ENCODE assay signal across 8 mouse cellular contexts in genomic region chr10:111473511-111474371, GRCm38 (mm10). TPM values are rescaled to one million over a fixed set of nuclear protein-coding genes. Genes with fewer than 3 reads are reported as not detected.
A peak's percentile ranks its signal among the peaks of the same experiment; 100 is the strongest.
DNase-seq lines count a peak whose midpoint lies in the region; ATAC-seq and TF ChIP-seq lines count a peak whose summit lies in the region.

No protein-coding gene starts in this region.

- H3K27ac ChIP-seq in ES-E14 (ENCODE audit: insufficient read depth, low read depth, low read length, poor library complexity, severe bottlenecking): peak overlapping the region; percentile 84
- H3K27ac ChIP-seq in heart, embryonic 16.5 days (ENCODE audit: low read length): peak overlapping the region; percentile 88
- H3K27ac ChIP-seq in lung, postnatal 0 days (ENCODE audit: low read length): peak overlapping the region; percentile 88

- H3K9ac ChIP-seq in ES-E14 (ENCODE audit: insufficient read depth, low read depth, low read length, poor library complexity, severe bottlenecking): peak overlapping the region; percentile 99
- peak overlapping the region; percentile 95 for H3K9ac ChIP-seq in heart, embryonic 16.5 days (ENCODE audit: low read length)
- H3K9ac ChIP-seq in lung, postnatal 0 days (replicated peaks; ENCODE audit: low read depth): peak overlapping the region; percentile 87

- peak overlapping the region; percentile 98 to 100 for H3K4me3 ChIP-seq in ES-E14 (ENCODE audit: insufficient read depth in 1 of 2, low read depth in 1 of 2, low read length in 2 of 2, poor library complexity in 1 of 2, severe bottlenecking in 1 of 2)
- H3K4me3 ChIP-seq in heart, embryonic 16.5 days (ENCODE audit: low read length): peak overlapping the region; percentile 89
- peak overlapping the region; percentile 78 for H3K4me3 ChIP-seq in lung, postnatal 0 days (ENCODE audit: low read depth, low read length)

- WGBS in heart, embryonic 16.5 days: under 1% methylated on average over 46 of the region's 58 CpGs
- under 1% methylated on average over 36 of the region's 58 CpGs for WGBS in lung, postnatal 0 days

- peaks cover 2 to 6% of the 10 kb centered on the region in 2 experiments; a peak in 2 of 4 replicates for H3K4me1 ChIP-seq in ES-E14 (ENCODE audit: control insufficient read depth in 2 of 2, insufficient read depth in 2 of 2, low read length in 2 of 2, poor library complexity in 1 of 2)
- H3K4me1 ChIP-seq in heart, embryonic 16.5 days (ENCODE audit: control insufficient read depth, insufficient read depth, low read length): peaks cover 19% of the 10 kb centered on the region
- peaks cover 5% of the 10 kb centered on the region; the same call in 1 of the 2 replicates for H3K4me1 ChIP-seq in lung, postnatal 0 days (ENCODE audit: insufficient read depth, low read depth, low read length)

- H3K4me2 ChIP-seq in heart, embryonic 16.5 days (ENCODE audit: low read depth, low read length): peak overlapping the region; percentile 86
- peak overlapping the region; percentile 93 for H3K4me2 ChIP-seq in lung, postnatal 0 days (replicated peaks; ENCODE audit: low read depth, low read length)

- peaks cover 7% of the 10 kb centered on the region for H3K36me3 ChIP-seq in ES-E14 (ENCODE audit: control insufficient read depth, insufficient read depth, low read length, poor library complexity, severe bottlenecking)
- no peaks in the 10 kb centered on the region for H3K36me3 ChIP-seq in heart, embryonic 16.5 days (ENCODE audit: control insufficient read depth, insufficient read depth)
- H3K36me3 ChIP-seq in lung, postnatal 0 days (ENCODE audit: insufficient read depth, low read length): no peaks in the 10 kb centered on the region

- H3K9me3 ChIP-seq in ES-E14 (ENCODE audit: control insufficient read depth, insufficient read depth, low read depth, low read length): no peaks in the 10 kb centered on the region
- H3K9me3 ChIP-seq in heart, embryonic 16.5 days (replicated peaks; ENCODE audit: control insufficient read depth, low read length): no peaks in the 10 kb centered on the region
- H3K9me3 ChIP-seq in lung, postnatal 0 days (ENCODE audit: low read length): no peaks in the 10 kb centered on the region

- H3K27me3 ChIP-seq in heart, embryonic 16.5 days (ENCODE audit: control insufficient read depth, insufficient read depth, low read length): no peaks in the 10 kb centered on the region
- H3K27me3 ChIP-seq in lung, postnatal 0 days (replicated peaks; ENCODE audit: insufficient read depth, low read length): no peaks in the 10 kb centered on the region

- in situ Hi-C loops in ES-E14 (cut with MboI; ENCODE audit: low sequenced_read_pairs in 2 of 2, unreplicated experiment in 2 of 2): no loop called here

- no peak for TF ChIP-seq EP300 in lung, postnatal 0 days (IDR thresholded peaks at IDR 0.05)

- peak; percentile 75 for ATAC-seq in erythroblast, adult 5-6 weeks (replicated peaks; ENCODE audit: low FRiP score, poor library complexity, severe bottlenecking)
- ATAC-seq in heart, embryonic 16.5 days (replicated peaks; ENCODE audit: extremely low read depth, insufficient read depth, low FRiP score): peak; percentile 68
- ATAC-seq in lung, postnatal 0 days: peak; percentile 73

- TF ChIP-seq CTCF in lung, postnatal 0 days (IDR thresholded peaks at IDR 0.05): no peak

- no peak for DNase-seq in ES-E14 (ENCODE audit: low read depth, low spot score)
- DNase-seq in brain, adult 2 months (ENCODE audit: low read depth, low spot score): peak; percentile 33
- peak; percentile 29 to 45 for DNase-seq in kidney, postnatal 36 days
- peak; percentile 52 for DNase-seq in lung, postnatal 0 days (ENCODE audit: low spot score)
- DNase-seq in ovary, postnatal 36 days (ENCODE audit: low spot score): peak; percentile 58
- DNase-seq in thymus, postnatal 4 days: peak; percentile 77

TF ChIP-seq in ES-E14, 5 proteins besides CTCF, POLR2A, EP300 and RAD21:
- TF ChIP-seq MAFK (IDR thresholded peaks at IDR 0.05; ENCODE audit: insufficient read depth, low read depth, low read length) (no peak), ZNF384 (IDR thresholded peaks at IDR 0.05; ENCODE audit: low read depth, low read length) (peak; percentile 93), ZC3H11A (IDR thresholded peaks at IDR 0.05; ENCODE audit: borderline replicate concordance, low read depth, low read length) (no peak), CHD2 (IDR thresholded peaks at IDR 0.05; ENCODE audit: low read depth, low read length) (no peak), HCFC1 (IDR thresholded peaks at IDR 0.05; ENCODE audit: borderline replicate concordance, insufficient read depth, low read length) (no peak)

RNA-seq across cellular contexts. Expression of gene Nap1l1, which starts 0.7 kb away (rescaled TPM):
- 187 and 258 TPM in 2 replicates for total RNA-seq in ES-E14 (2012; rRNA removed)
- 105 and 154 TPM in 2 replicates for total RNA-seq in erythroblast, adult 5-6 weeks (2015; ENCODE audit: low replicate concordance)
- 128 and 220 TPM in 2 replicates for total RNA-seq in erythroblast, adult 5-6 weeks (2017; ENCODE audit: low replicate concordance)
- 104 and 115 TPM in 2 replicates for polyA plus RNA-seq in heart, embryonic 16.5 days (2015; fragmentation: Nextera tagmentation; extraction: Ambion mirVana)
- polyA plus RNA-seq in lung, postnatal 0 days (2015; fragmentation: Nextera tagmentation; extraction: Ambion mirVana): 127 and 133 TPM in 2 replicates

RNA-seq across cellular contexts. Expression of gene Phlda1, which starts 32.3 kb away (rescaled TPM):
- total RNA-seq in ES-E14 (2012; rRNA removed): 3.9 and 9.8 TPM in 2 replicates
- 0.38 and 4.0 TPM in 2 replicates for total RNA-seq in erythroblast, adult 5-6 weeks (2015; ENCODE audit: low replicate concordance)
- 0.84 TPM in 1 of 2 replicates, not detected in the other for total RNA-seq in erythroblast, adult 5-6 weeks (2017; ENCODE audit: low replicate concordance)
- polyA plus RNA-seq in heart, embryonic 16.5 days (2015; fragmentation: Nextera tagmentation; extraction: Ambion mirVana): 27.4 and 27.6 TPM in 2 replicates
- polyA plus RNA-seq in lung, postnatal 0 days (2015; fragmentation: Nextera tagmentation; extraction: Ambion mirVana): 97.0 and 100.0 TPM in 2 replicates
